Mouse (Mus musculus): Measurements from ENCODE around the gene Mrgprf.

Gene Mrgprf

DNA sequence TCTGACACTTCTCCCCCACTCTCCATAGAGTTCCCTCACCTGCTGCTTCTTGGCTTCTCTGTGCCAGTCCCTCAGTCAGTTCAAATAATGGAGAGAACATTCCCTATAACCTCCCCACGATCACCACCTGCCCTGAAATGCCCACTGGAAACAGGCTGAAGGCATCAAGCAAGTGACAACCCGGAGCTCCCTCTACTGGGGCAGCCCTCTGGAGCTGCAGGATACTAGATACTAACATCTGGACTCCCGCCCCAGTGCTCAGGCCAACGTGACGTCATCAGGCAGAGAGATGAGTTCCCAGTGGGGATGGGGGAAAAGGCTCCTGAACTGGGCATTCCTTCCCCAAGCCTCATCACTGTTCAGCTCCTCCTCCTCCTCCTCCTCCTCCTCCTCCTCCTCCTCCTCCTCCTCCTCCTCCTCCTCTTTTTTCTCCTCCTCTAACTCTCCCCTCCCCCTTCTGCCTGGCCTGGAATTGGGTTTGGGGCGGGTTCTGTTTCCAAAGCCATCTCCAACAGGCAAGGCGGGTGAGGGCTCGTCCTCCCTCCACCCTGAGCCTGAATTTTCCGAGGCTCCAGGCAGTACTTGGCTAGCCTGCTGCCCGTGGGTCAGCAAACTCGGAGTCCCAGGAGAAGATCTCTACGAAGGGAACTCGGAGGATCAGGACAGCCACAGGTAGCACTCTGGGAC lies at the start of gene Mrgprf:
Gene Mrgprf (plus strand): TSS at position 508 of the 687 bp plus-strand sequence.
- no peak for TF ChIP-seq GATA4 (IDR thresholded peaks at IDR 0.05; ENCODE audit: insufficient replicate concordance, low read length)

GRCm38 (mm10) chr7:145252715-145253476 lies 47.7 kb upstream of the Mrgprf start:
- no peak for TF ChIP-seq GATA4 (IDR thresholded peaks at IDR 0.05; ENCODE audit: insufficient replicate concordance, low read length)

GRCm38 (mm10) chr7:145253986-145254630 lies 46.5 kb upstream of the Mrgprf start:
- TF ChIP-seq GATA4 (IDR thresholded peaks at IDR 0.05; ENCODE audit: insufficient replicate concordance, low read length): no peak

GRCm38 (mm10) chr7:145256092-145256491 lies 44.5 kb upstream of the Mrgprf start:
- no peak for TF ChIP-seq GATA4 (IDR thresholded peaks at IDR 0.05; ENCODE audit: insufficient replicate concordance, low read length)

DNA sequence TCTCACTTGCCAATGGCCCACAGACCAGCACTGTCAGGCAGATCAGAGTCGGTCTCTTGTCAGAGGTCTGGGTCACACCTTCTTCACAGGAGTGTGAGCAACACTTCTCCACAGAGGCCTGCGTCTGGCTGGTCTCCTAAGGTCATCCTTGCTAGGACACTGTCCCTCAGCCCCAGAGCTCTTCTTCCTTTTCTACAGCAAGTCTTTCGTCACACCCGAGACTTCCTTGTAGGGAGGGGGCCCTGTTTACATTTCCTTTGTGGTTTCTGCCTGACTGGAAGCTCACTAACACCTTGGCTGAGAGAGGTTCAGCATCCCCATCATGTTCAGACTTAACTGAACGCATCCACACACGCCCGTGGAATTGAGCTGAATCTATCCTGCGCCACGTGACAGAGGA lies 36.4 kb upstream of the Mrgprf start:
- no peak for TF ChIP-seq GATA4 (IDR thresholded peaks at IDR 0.05; ENCODE audit: insufficient replicate concordance, low read length)

DNA sequence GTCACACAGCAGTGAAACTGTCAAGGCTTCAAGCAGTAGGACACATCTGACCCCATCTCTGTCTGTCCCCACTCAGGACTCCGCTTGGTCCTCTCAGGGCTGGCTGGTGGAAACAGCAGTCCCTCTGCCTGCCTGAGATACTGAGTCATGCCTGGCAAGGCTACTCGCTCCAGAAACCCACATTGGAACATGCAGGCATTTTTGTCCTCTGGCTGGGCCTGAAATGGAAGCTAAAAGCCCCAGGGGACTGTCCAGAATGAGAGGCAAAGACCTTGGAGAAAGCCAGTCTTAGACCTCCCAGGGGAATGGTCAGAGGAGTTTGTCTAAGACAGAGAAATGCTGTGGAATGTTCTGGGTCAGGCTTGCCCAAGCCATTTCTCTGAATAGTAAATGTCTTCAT lies 34.6 kb upstream of the Mrgprf start:
- no peak for TF ChIP-seq GATA4 (IDR thresholded peaks at IDR 0.05; ENCODE audit: insufficient replicate concordance, low read length)

GRCm38 (mm10) chr7:145268890-145269289 lies 31.7 kb upstream of the Mrgprf start:
- no peak for TF ChIP-seq GATA4 (IDR thresholded peaks at IDR 0.05; ENCODE audit: insufficient replicate concordance, low read length)

DNA sequence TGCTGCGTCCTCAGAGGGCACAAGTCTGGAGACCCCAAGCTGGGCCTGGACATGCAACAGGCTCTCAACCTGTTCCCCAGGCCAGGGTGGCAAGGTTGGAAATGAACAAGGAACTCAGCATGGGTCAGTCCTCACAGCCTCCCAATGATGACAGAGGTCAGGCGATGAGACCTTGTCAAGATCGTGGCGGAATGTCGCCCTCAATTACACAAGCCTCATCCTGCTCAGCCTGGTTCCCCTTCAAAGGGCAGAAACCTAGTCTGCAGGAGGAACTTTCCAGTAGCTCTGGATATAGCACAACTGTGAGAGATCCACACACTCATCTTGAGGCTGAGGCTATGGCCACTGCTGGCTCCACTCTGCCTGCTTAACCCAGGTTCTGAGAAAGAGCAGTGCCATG lies 29.7 kb upstream of the Mrgprf start:
- no peak for TF ChIP-seq GATA4 (IDR thresholded peaks at IDR 0.05; ENCODE audit: insufficient replicate concordance, low read length)

- no peak for TF ChIP-seq GATA4 (IDR thresholded peaks at IDR 0.05; ENCODE audit: insufficient replicate concordance, low read length)
These were observed 25.1 kb upstream of the Mrgprf start for GRCm38 (mm10) chr7:145275488-145275887.

DNA sequence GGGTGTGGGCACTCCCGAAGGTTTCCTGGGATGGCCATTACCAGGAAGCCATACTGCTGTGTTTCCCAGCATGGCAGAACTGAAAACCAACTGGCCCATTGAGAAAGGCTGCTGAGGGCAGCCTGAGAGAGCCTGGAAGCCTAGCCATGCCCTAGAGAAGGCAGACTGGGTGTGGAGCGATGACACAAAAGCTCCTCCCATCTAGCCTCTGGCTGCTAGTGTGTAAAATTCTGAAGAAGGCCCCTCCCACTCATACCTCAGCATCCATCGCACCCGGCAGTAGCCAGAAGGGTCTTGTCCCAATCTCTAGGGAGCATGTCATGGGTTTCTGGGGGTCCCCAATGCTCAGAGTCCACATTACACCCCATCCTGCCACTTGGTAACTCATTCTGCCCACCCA lies 19.2 kb upstream of the Mrgprf start:
- no peak for TF ChIP-seq GATA4 (IDR thresholded peaks at IDR 0.05; ENCODE audit: insufficient replicate concordance, low read length)

GRCm38 (mm10) chr7:145283041-145283440 lies 17.6 kb upstream of the Mrgprf start:
- no peak for TF ChIP-seq GATA4 (IDR thresholded peaks at IDR 0.05; ENCODE audit: insufficient replicate concordance, low read length)

DNA sequence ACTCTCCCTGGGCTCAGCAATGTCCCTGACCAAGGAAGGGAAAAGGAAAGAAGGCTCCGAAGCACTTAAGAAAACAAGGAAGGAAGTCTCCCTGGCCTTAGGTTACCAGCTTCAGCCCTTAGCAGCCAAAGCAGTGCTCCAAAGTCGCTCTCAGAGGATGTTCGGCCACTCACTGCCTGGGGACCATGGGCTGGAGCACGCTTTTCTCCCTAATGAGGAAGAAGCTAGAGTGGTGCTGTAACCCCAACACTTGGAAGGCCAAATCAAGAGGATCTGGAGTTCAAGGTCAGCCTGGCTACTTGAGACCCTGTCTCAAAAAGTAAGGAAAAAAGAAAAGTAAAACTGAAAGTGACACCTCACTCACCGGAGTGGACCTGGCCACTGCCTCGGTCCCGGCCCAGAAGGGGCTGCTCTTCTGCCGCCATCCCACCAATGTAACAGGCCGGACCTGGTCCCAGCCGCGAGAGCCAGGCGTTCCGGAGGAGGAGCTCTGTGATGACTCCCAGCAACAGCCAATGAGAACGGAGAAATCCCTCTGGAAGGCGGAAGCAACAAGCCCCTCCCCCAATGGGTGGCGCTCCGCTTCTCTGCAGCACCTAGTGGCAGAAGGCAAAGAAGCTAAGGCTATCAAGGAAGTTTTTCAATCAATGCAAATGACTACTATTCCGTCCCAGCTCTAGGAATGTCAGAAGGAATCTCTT lies 17.0 kb upstream of the Mrgprf start, which contains the start of gene Tpcn2:
Gene Tpcn2 (minus strand): TSS at position 525 of the 701 bp plus-strand sequence.
- no peak for TF ChIP-seq GATA4 (IDR thresholded peaks at IDR 0.05; ENCODE audit: insufficient replicate concordance, low read length)

DNA sequence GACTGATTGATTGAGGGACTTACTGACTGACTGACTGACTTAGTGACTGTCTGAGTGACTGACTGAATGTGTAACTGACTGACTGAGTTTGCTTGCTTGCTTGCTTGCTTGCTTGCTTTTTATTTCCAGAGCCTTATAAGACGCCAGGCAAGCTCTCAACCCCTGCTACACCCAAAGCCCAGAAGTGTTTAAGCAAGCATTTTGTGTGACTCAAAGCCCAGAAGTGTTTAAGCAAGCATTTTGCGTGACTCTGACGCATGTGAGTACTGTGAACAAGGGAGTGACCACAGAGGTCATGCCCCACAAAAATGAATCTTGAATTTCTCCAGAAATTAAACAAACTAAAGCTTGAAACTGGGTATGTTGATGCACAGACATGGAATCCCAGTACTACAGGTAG lies 16.3 kb upstream of the Mrgprf start:
- TF ChIP-seq GATA4 (IDR thresholded peaks at IDR 0.05; ENCODE audit: insufficient replicate concordance, low read length): no peak

GRCm38 (mm10) chr7:145285476-145285875 lies 15.2 kb upstream of the Mrgprf start:
- TF ChIP-seq GATA4 (IDR thresholded peaks at IDR 0.05; ENCODE audit: insufficient replicate concordance, low read length): no peak

DNA sequence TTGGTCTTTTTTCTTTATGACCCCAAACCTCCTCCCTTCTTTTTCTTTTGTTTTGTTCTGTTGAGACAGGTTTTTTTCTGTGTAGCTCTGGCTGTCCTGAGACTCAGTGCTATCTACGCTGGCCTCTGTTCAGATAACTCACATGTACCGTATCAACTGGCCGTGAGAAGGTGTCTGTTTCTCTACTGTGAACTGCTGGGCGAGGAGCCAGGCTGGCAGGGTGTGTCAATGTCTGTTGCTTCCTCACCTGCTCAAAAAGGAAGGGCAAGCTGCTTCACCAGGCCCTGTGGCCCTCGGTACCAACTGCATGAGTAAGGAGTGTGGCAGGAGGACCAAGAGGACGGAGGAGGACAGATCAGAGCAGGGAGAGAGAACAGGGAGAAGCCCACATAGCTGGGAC lies 13.2 kb upstream of the Mrgprf start:
- TF ChIP-seq GATA4 (IDR thresholded peaks at IDR 0.05; ENCODE audit: insufficient replicate concordance, low read length): no peak

All from liver, adult (tissue).